Mouse (Mus musculus) cerebellum, adult 2 months (tissue): ENCODE results near the gene Neil3.

Source experiments
- CTCF ChIP-seq: fragments of 200-500 bp; IDR thresholded peaks from 2 replicates; pipeline ENCODE4 v1.5.1; 2011; ENCODE audit warnings: low read depth, mild to moderate bottlenecking, control low read depth, low read length, moderate library complexity, borderline replicate concordance; ENCODE audit not compliant: insufficient read depth
- POLR2A ChIP-seq: fragments of 200-500 bp; IDR thresholded peaks from 2 replicates; pipeline ENCODE4 v1.6.1; 2011; ENCODE audit warnings: low read length, control low read depth, borderline replicate concordance; ENCODE audit not compliant: insufficient read depth

DNA sequence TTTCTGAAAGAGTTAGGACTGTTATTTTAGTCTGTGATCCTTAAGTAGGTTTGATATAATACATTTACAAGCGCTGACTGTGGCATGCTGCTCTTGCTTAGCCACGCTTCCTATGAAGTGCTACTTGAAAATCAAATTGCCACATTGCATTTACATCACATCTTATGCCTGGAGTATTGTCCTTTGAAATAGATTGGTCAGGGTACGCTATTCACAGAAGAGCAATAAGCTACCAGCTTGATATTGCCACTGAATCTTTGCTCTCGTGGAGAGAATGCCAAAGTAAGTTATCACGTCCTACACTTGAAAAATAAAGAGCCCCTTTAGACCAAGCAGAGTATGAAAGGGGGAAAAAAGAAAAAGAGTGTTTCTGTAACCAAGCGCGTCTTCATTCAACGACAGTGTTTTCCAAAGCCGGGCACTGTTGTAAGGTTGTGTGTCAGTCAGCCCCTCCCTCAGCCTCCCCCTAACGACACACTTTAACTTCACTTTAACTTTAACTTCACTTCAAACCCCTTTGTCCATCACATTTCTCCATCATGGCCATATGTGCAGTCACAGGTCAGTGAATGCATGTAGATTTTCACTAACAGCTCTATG is 76.3 kb downstream of the Neil3 start:
- TF ChIP-seq CTCF (no peak), POLR2A (no peak)
